Comparison of ENCODE assay signal across 8 mouse cellular contexts in genomic region chr1:106759572-106760435, GRCm38 (mm10). TPM values are rescaled to one million over a fixed set of nuclear protein-coding genes. Genes with fewer than 3 reads are reported as not detected.
A peak's percentile ranks its signal among the peaks of the same experiment; 100 is the strongest.
DNase-seq lines count a peak whose midpoint lies in the region; ATAC-seq and TF ChIP-seq lines count a peak whose summit lies in the region.

Kdsr (minus strand) TSS chr1:106759727.

- H3K9me3 ChIP-seq in ES-Bruce4 (replicated peaks; ENCODE audit: control insufficient read depth, insufficient read depth, low read length, poor library complexity, severe bottlenecking), result no peaks in the 10 kb centered on the region
- no peaks in the 10 kb centered on the region for H3K9me3 ChIP-seq in forebrain, embryonic 13.5 days (replicated peaks)
- no peaks in the 10 kb centered on the region for H3K9me3 ChIP-seq in liver, postnatal 0 days (ENCODE audit: low read length)
- no peaks in the 10 kb centered on the region for H3K9me3 ChIP-seq in neural tube, embryonic 14.5 days (ENCODE audit: control insufficient read depth, low read length)

- intact Hi-C loops in heart, postnatal 10 days (cut with DNase I), result loop anchor here (1.0 to 2.0 kb wide), 2 partner anchors 35 to 215 kb away; no protein-coding TSS in a partner anchor

- WGBS in forebrain, embryonic 13.5 days, result 2% methylated on average over 51 of the region's 51 CpGs
- under 1% methylated on average over 50 of the region's 51 CpGs for whole genome bisulfite sequencing in large intestine, adult 2 months
- WGBS in liver, postnatal 0 days (ENCODE audit: insufficient replicate concordance), result under 1% methylated on average over 51 of the region's 51 CpGs
- whole genome bisulfite sequencing in neural tube, embryonic 14.5 days, result 3% methylated on average over 51 of the region's 51 CpGs

- H3K27ac ChIP-seq in ES-Bruce4 (ENCODE audit: insufficient read depth, low read length), result peak within 1 kb of the TSS; percentile 55
- H3K27ac ChIP-seq in forebrain, embryonic 13.5 days, result peak within 1 kb of the TSS; percentile 89
- H3K27ac ChIP-seq in liver, postnatal 0 days (ENCODE audit: low read depth), result peak within 1 kb of the TSS; percentile 93
- H3K27ac ChIP-seq in neural tube, embryonic 14.5 days (ENCODE audit: low read depth, low read length), result peak within 1 kb of the TSS; percentile 87

- peak; percentile 97 for ATAC-seq in cerebellum, adult (ENCODE audit: insufficient number of reproducible peaks, low FRiP score, low TSS enrichment)
- ATAC-seq in forebrain, embryonic 13.5 days, result peak; percentile 99
- ATAC-seq in liver, postnatal 0 days, result peak; percentile 98
- ATAC-seq in neural tube, embryonic 14.5 days (ENCODE audit: low read depth), result peak; percentile 99

- no peak for TF ChIP-seq CTCF in ES-Bruce4 (IDR thresholded peaks at IDR 0.05; ENCODE audit: low read depth, low read length)
- TF ChIP-seq CTCF in liver, postnatal 0 days (IDR thresholded peaks at IDR 0.05; ENCODE audit: low read depth), result peak; percentile 18; the same call in 1 of the 2 replicates

- no peaks in the 10 kb centered on the region for H3K4me1 ChIP-seq in ES-Bruce4 (ENCODE audit: control insufficient read depth, insufficient read depth, low read length)
- peaks cover 11% of the 10 kb centered on the region for H3K4me1 ChIP-seq in forebrain, embryonic 13.5 days
- H3K4me1 ChIP-seq in liver, postnatal 0 days (ENCODE audit: insufficient read depth), result peaks cover 18% of the 10 kb centered on the region
- peaks cover 9% of the 10 kb centered on the region for H3K4me1 ChIP-seq in neural tube, embryonic 14.5 days (ENCODE audit: control insufficient read depth, insufficient read depth, low read length)

- peak within 1 kb of the TSS; percentile 75 for H3K9ac ChIP-seq in ES-Bruce4 (ENCODE audit: low read depth, poor library complexity, severe bottlenecking)
- peak within 1 kb of the TSS; percentile 80 for H3K9ac ChIP-seq in forebrain, embryonic 13.5 days
- H3K9ac ChIP-seq in liver, postnatal 0 days (replicated peaks), result peak within 1 kb of the TSS; percentile 70
- H3K9ac ChIP-seq in neural tube, embryonic 14.5 days (replicated peaks; ENCODE audit: low read depth, low read length), result peak within 1 kb of the TSS; percentile 72

- DNase-seq in heart, postnatal 10 days, result peak; percentile 97 to 98
- DNase-seq in large intestine, adult 2 months (ENCODE audit: low read depth, low spot score), result peak; percentile 83
- peak; percentile 96 for DNase-seq in liver, postnatal 0 days
- DNase-seq in testis, postnatal 10 days (ENCODE audit: low spot score), result peak; percentile 96

- H3K36me3 ChIP-seq in ES-Bruce4 (ENCODE audit: control insufficient read depth, insufficient read depth, low read length, poor library complexity, severe bottlenecking), result peaks cover 6% of the 10 kb centered on the region
- H3K36me3 ChIP-seq in forebrain, embryonic 13.5 days (ENCODE audit: poor library complexity, severe bottlenecking), result peaks cover 7% of the 10 kb centered on the region
- 0 out of 2 replicates have a peak, but pooled peaks cover 1% of the 10 kb centered on the region for H3K36me3 ChIP-seq in liver, postnatal 0 days (replicated peaks; ENCODE audit: insufficient read depth, low read length)
- no peaks in the 10 kb centered on the region for H3K36me3 ChIP-seq in neural tube, embryonic 14.5 days (ENCODE audit: control insufficient read depth, insufficient read depth, low read length)

- H3K4me2 ChIP-seq in forebrain, embryonic 13.5 days, result peak within 1 kb of the TSS; percentile 78
- peak within 1 kb of the TSS; percentile 84 for H3K4me2 ChIP-seq in liver, postnatal 0 days (ENCODE audit: low read depth, low read length)
- H3K4me2 ChIP-seq in neural tube, embryonic 14.5 days (ENCODE audit: low read depth, low read length), result peak within 1 kb of the TSS; percentile 93

- H3K27me3 ChIP-seq in ES-Bruce4 (ENCODE audit: control insufficient read depth, insufficient read depth, low read length, poor library complexity, severe bottlenecking), result no peaks in the 10 kb centered on the region
- no peaks in the 10 kb centered on the region for H3K27me3 ChIP-seq in forebrain, embryonic 13.5 days
- no peaks in the 10 kb centered on the region for H3K27me3 ChIP-seq in liver, postnatal 0 days (ENCODE audit: insufficient read depth, low read length)
- no peaks in the 10 kb centered on the region for H3K27me3 ChIP-seq in neural tube, embryonic 14.5 days (ENCODE audit: control insufficient read depth, insufficient read depth, low read length)

- peak; percentile 94 for TF ChIP-seq POLR2A in ES-Bruce4 (IDR thresholded peaks at IDR 0.05; ENCODE audit: insufficient read depth, low read length)

- TF ChIP-seq EP300 in ES-Bruce4 (IDR thresholded peaks at IDR 0.05; ENCODE audit: insufficient read depth, low read depth, low read length), result no peak
- no peak for TF ChIP-seq EP300 in liver, postnatal 0 days (IDR thresholded peaks at IDR 0.05; ENCODE audit: low read depth)

- peak within 1 kb of the TSS; percentile 95 for H3K4me3 ChIP-seq in ES-Bruce4 (ENCODE audit: low read depth, low read length)
- peak within 1 kb of the TSS; percentile 71 for H3K4me3 ChIP-seq in forebrain, embryonic 13.5 days
- peak within 1 kb of the TSS; percentile 53 for H3K4me3 ChIP-seq in liver, postnatal 0 days (ENCODE audit: low read depth, low read length)
- peak within 1 kb of the TSS; percentile 53 for H3K4me3 ChIP-seq in neural tube, embryonic 14.5 days (ENCODE audit: low read depth, low read length)

RNA-seq across cellular contexts. Expression of gene Kdsr, which starts in this region (rescaled TPM):
- 49.3 and 52.5 TPM in 2 replicates for polyA plus RNA-seq in ES-Bruce4 (2011; ENCODE audit: insufficient read depth, insufficient read length, low read depth, missing spikeins)
- polyA plus RNA-seq in forebrain, embryonic 13.5 days (2015; fragmentation: Nextera tagmentation; extraction: Ambion mirVana), result 10.1 and 11.5 TPM in 2 replicates
- 10 to 100 TPM in 1 of 2 experiments, 1 to 10 TPM in 1; 9.0 to 10.2 TPM for total RNA-seq in heart, postnatal 10 days (2021)
- polyA plus RNA-seq in large intestine, adult 2 months (2012; rRNA removed), result 7.7 and 19.5 TPM in 2 replicates
- 7.3 and 8.0 TPM in 2 replicates for polyA plus RNA-seq in liver, postnatal 0 days (2015; fragmentation: Nextera tagmentation; extraction: Ambion mirVana)
- 13.2 and 16.3 TPM in 2 replicates for polyA plus RNA-seq in neural tube, embryonic 14.5 days (2014; fragmentation: Nextera tagmentation; extraction: Ambion mirVana)

Comparison
In these comparisons a context has a peak if more than half of its experiments do, and no peak if none do; other contexts are left out.
1. Peak in every context shown above with its lines: DNase-seq, ATAC-seq, H3K4me3 ChIP-seq and H3K27ac ChIP-seq.